Mouse (Mus musculus): Measurements from ENCODE around the gene Ikzf2. TPM values are rescaled to one million over a fixed set of nuclear protein-coding genes. Genes with fewer than 3 reads are reported as not detected.

The Ikzf2 gene
- 6.5 and 7.3 TPM in 2 replicates for total RNA-seq (2014; rRNA removed)
- polyA plus RNA-seq (2015; fragmentation: Nextera tagmentation; extraction: Ambion mirVana) = 0.72 and 1.8 TPM in 2 replicates

GRCm38 (mm10) chr1:69687076-69687991 lies at the start of gene Ikzf2:
Gene Ikzf2 (minus strand): TSS chr1:69687245.
- Histone ChIP-seq H3K4me2 (ENCODE audit: low read depth) (peak within 1 kb of the TSS; percentile 74), H3K9me3 (ENCODE audit: low read length) (no peaks in the 10 kb centered on the region), H3K4me3 (ENCODE audit: low read depth, low read length) (peak within 1 kb of the TSS; percentile 55), H3K4me1 (ENCODE audit: insufficient read depth) (no peaks in the 10 kb centered on the region; the same call in 1 of the 2 replicates), H3K36me3 (ENCODE audit: insufficient read depth) (no peaks in the 10 kb centered on the region), H3K27ac (ENCODE audit: low read depth, low read length) (peak within 1 kb of the TSS; percentile 68), H3K27me3 (ENCODE audit: insufficient read depth, low read length) (no peaks in the 10 kb centered on the region; the same call in 1 of the 2 replicates), H3K9ac (peak within 1 kb of the TSS; percentile 65)
- TF ChIP-seq CTCF (IDR thresholded peaks at IDR 0.05; ENCODE audit: low read depth) = no peak
- under 1% methylated on average over 70 of the region's 105 CpGs for WGBS
- ATAC-seq (peak; percentile 96), DNase-seq (peak; percentile 89)

GRCm38 (mm10) chr1:69729729-69730128 lies 42.7 kb upstream of the Ikzf2 start:
- ATAC-seq = no peak
- Histone ChIP-seq H3K27me3 (ENCODE audit: insufficient read depth, low read length) (no peaks in the 10 kb centered on the region), H3K27ac (ENCODE audit: low read depth, low read length) (no peak overlapping the region), H3K4me3 (ENCODE audit: low read depth, low read length) (no peak overlapping the region), H3K4me2 (ENCODE audit: low read depth) (no peak overlapping the region), H3K36me3 (ENCODE audit: insufficient read depth) (no peaks in the 10 kb centered on the region), H3K9me3 (ENCODE audit: low read length) (no peaks in the 10 kb centered on the region), H3K4me1 (ENCODE audit: insufficient read depth) (no peaks in the 10 kb centered on the region), H3K9ac (no peak overlapping the region)
- no peak for DNase-seq
- 48% methylated on average over 1 of the region's 1 CpGs for WGBS
- TF ChIP-seq CTCF (IDR thresholded peaks at IDR 0.05; ENCODE audit: low read depth) = no peak

GRCm38 (mm10) chr1:69729031-69729679 lies 42.1 kb upstream of the Ikzf2 start:
- Histone ChIP-seq H3K4me3 (ENCODE audit: low read depth, low read length) (no peak overlapping the region), H3K9ac (no peak overlapping the region), H3K27me3 (ENCODE audit: insufficient read depth, low read length) (no peaks in the 10 kb centered on the region), H3K4me1 (ENCODE audit: insufficient read depth) (no peaks in the 10 kb centered on the region), H3K36me3 (ENCODE audit: insufficient read depth) (no peaks in the 10 kb centered on the region), H3K4me2 (ENCODE audit: low read depth) (no peak overlapping the region), H3K27ac (ENCODE audit: low read depth, low read length) (0 out of 2 replicates have a peak overlapping the region, but pooled peaks have one; percentile 45), H3K9me3 (ENCODE audit: low read length) (no peaks in the 10 kb centered on the region)
- no peak for DNase-seq
- ATAC-seq = peak; percentile 87
- no peak for TF ChIP-seq CTCF (IDR thresholded peaks at IDR 0.05; ENCODE audit: low read depth)
- WGBS = 10% methylated on average over 5 of the region's 5 CpGs

GRCm38 (mm10) chr1:69727968-69728367 lies 40.9 kb upstream of the Ikzf2 start:
- no peak for TF ChIP-seq CTCF (IDR thresholded peaks at IDR 0.05; ENCODE audit: low read depth)
- Histone ChIP-seq H3K27me3 (ENCODE audit: insufficient read depth, low read length) (no peaks in the 10 kb centered on the region), H3K9me3 (ENCODE audit: low read length) (no peaks in the 10 kb centered on the region), H3K9ac (no peak overlapping the region), H3K4me1 (ENCODE audit: insufficient read depth) (no peaks in the 10 kb centered on the region), H3K4me3 (ENCODE audit: low read depth, low read length) (no peak overlapping the region), H3K4me2 (ENCODE audit: low read depth) (no peak overlapping the region), H3K27ac (ENCODE audit: low read depth, low read length) (no peak overlapping the region), H3K36me3 (ENCODE audit: insufficient read depth) (no peaks in the 10 kb centered on the region)
- no peak for DNase-seq
- 50% methylated on average over 5 of the region's 5 CpGs for WGBS
- ATAC-seq = no peak

GRCm38 (mm10) chr1:69717107-69717506 lies 30.1 kb upstream of the Ikzf2 start:
- Histone ChIP-seq H3K9ac (no peak overlapping the region), H3K4me2 (ENCODE audit: low read depth) (no peak overlapping the region), H3K9me3 (ENCODE audit: low read length) (no peaks in the 10 kb centered on the region), H3K36me3 (ENCODE audit: insufficient read depth) (no peaks in the 10 kb centered on the region), H3K27me3 (ENCODE audit: insufficient read depth, low read length) (no peaks in the 10 kb centered on the region), H3K27ac (ENCODE audit: low read depth, low read length) (no peak overlapping the region), H3K4me3 (ENCODE audit: low read depth, low read length) (no peak overlapping the region), H3K4me1 (ENCODE audit: insufficient read depth) (no peaks in the 10 kb centered on the region)
- WGBS = 83% methylated on average over 3 of the region's 3 CpGs
- no peak for ATAC-seq
- no peak for TF ChIP-seq CTCF (IDR thresholded peaks at IDR 0.05; ENCODE audit: low read depth)
- DNase-seq = no peak

GRCm38 (mm10) chr1:69708571-69708970 lies 21.5 kb upstream of the Ikzf2 start:
- H3K36me3 ChIP-seq (ENCODE audit: insufficient read depth) = no peaks in the 10 kb centered on the region
- WGBS = 33% methylated on average over 1 of the region's 1 CpGs
- no peak overlapping the region for H3K27ac ChIP-seq (ENCODE audit: low read depth, low read length)
- H3K4me3 ChIP-seq (ENCODE audit: low read depth, low read length) = no peak overlapping the region
- H3K4me2 ChIP-seq (ENCODE audit: low read depth) = no peak overlapping the region
- H3K4me1 ChIP-seq (ENCODE audit: insufficient read depth) = 0 out of 2 replicates have a peak, but pooled peaks cover 6% of the 10 kb centered on the region
- no peak for TF ChIP-seq CTCF (IDR thresholded peaks at IDR 0.05; ENCODE audit: low read depth)
- H3K27me3 ChIP-seq (ENCODE audit: insufficient read depth, low read length) = no peaks in the 10 kb centered on the region
- DNase-seq (peak; percentile 18), ATAC-seq (peak; percentile 87)
- no peak overlapping the region for H3K9ac ChIP-seq
- no peaks in the 10 kb centered on the region for H3K9me3 ChIP-seq (ENCODE audit: low read length)

Measured in forebrain, postnatal 0 days (tissue).